Mouse (Mus musculus) thymus, postnatal 25 days (tissue): ENCODE measurements around the gene Malrd1.
A peak's percentile ranks its signal among the peaks of the same experiment; 100 is the strongest.
"Not testable (repeated sequence)": the region's sequence is repeated elsewhere in the genome, so short reads cannot be mapped to it uniquely, and the experiment has no call there.

Source experiments
- DNase-seq: peaks from one replicate; pipeline ENCODE4 v3.0.0; 2022

Gene Malrd1

DNA sequence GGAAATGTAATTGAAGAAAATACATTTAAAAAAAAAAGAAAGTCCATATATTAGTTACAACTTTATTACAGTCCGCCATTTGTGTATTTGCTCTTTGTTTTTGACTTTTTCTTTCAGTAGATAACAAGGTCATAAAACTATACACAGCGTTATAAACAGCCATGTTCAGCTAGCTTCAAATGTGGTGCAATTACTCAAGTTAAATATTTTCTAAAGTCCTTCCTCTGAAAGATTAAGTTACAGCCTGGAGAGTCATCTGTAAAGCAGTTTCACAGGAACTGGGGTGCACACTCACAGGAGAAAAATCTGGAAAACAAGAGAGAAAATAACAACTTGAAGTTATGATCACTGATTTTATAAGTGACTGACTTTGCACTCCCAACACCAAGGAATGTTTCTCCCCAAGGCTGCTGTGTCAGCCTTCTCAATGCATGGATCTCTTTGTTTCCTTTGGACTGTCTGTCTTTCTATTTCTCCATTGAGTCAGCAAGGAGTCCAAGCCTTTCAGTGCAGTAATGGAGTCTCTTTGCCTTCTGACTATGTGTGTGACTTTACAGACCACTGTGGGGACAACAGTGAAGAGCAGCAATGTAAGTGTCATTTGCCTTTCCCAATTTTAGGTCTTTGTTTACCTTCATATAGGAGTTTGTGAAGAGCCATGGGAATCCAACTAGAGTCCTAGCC is at the start of gene Malrd1:
Gene Malrd1, plus strand, starts transcription at position 239 of the 684 bp plus-strand sequence.
- DNase-seq = no peak

DNA sequence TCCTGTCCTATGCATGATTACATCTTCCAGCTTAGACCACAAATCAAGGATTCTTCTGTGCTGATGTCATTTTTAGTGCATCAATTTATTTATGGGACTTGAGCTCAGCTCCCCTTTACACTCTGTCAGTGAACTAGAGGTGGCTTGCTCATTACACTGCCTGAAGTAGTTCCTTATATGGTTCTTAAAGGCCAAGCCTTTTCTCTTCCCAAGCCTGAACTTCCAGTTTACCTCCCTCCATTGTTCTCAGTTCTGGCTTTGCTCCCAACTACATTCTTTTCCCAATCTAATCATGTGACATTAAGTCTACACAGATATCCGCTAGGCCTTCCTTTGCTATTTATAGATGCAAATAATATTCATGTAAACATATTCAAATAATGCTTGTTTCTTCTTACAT is 12.4 kb downstream of the Malrd1 start:
- DNase-seq = no peak

DNA sequence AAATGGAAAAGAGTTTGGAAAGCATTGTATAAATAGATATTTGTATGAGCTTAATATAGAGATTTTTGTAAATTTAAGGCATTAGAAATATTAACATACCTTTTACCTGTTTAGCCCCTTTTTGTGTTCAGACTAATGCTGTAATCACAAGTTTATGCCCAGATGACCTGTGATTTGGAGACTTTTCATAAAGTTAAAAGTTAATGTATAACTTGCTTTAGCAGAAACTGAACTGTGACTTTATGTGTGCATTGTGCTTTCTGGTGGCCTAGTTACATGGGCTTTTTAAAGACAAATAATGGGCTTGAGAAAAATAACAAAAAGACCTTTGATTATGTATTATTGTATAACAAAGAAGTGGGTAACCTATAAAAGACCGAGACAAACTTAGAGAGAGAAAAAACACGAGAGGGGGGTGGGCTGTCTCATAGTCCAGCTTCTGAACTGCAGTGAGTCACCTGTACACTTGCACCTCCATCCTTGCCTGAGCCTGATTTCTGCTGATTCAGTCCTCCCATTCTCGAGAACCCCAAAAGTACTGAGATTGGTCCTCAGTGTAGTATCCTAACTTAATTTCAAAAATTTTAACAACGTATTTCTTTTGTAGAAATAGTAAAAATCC is 87.2 kb downstream of the Malrd1 start:
- DNase-seq = no peak

DNA sequence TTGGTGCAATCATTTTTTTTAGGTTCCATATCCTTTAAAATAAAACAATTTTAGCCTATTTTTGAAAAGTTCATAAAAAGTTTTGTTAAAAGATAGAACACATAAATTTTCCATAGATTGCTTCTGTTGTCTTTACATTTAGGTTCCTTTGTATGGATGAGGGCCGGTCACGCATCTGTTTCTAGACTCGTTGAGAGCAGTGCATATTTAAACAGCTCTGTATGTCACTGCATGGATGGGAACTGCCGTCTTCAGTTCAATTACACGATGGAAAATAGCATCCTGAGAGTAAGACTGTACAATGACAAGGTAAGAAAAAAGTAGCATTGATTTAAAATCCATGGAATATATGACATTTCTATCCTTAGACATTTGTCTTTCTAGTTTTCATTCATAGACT is 87.7 kb downstream of the Malrd1 start:
- no peak for DNase-seq

DNA sequence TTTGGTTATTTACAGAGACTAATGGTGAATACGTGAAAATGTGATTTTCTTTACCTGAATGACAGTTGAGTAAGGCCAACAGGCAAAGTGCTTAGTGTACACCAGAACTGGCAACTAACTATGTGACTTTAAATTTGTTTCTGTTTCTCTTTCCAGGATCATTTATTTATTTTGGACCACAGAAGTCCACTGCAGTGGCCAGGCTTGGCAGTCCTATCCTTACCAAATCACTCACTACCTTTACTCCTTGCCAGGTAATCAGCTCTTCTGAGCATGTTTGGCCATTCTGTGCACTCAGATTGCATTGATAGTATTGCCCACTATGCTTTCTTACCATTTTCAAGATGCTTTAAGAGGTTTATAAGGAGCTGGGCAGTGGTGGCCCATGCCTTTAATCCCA is 109.5 kb downstream of the Malrd1 start:
- no peak for DNase-seq

DNA sequence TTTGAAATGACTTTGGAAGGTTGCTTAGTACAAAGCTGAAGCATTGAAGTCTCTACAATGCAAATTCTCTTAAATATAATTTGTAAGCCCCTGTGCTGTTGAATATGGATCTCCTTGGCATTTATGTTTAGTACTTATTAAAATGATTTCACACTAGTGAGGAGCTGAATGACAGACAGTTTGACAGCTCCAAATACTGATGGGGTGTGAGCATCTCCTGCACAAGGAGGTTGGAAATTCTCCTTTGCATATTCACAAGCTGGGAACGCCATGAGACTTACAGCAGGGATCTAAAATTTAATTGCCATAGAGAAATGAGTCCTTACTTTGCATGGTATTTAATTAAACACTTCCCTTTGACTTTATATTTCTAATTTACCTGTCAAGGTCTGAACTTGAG is 117.6 kb downstream of the Malrd1 start:
- no peak for DNase-seq

DNA sequence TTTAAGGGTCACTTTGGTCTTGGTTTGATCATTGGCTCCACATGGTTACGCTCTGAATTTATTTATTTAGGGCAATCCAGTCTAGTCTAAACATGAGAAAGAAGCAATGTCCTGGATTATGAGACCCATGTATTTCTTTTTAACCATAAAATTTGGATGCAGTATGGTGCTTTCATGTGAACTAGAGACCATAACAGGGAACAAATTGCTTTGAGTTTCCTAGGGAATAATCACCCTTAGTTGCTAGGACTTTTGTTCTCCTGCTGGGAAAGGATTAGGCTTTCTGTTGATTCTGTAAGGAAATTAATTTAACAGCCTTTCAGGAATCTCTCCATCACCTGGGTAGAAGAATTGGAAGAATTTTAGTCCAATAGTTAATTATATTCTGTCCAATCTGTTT is 130.1 kb downstream of the Malrd1 start:
- DNase-seq = no peak

DNA sequence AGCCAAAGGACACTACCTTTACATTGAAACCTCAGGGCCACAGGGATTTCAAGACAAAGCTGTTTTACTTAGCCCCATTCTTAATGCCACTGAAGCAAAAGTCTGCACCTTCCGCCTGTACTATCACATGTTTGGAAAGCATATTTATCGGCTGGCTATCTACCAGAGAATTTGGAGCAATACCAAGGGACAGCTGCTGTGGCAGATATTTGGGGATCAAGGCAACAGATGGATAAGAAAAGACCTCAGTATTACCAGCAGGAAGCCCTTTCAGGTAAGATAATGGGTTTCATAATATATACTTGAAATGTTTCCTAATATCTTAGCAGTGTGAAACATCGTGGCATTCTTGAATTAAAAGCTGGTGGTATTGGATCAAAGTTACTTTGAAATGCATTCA is 176.7 kb downstream of the Malrd1 start:
- DNase-seq = no peak

DNA sequence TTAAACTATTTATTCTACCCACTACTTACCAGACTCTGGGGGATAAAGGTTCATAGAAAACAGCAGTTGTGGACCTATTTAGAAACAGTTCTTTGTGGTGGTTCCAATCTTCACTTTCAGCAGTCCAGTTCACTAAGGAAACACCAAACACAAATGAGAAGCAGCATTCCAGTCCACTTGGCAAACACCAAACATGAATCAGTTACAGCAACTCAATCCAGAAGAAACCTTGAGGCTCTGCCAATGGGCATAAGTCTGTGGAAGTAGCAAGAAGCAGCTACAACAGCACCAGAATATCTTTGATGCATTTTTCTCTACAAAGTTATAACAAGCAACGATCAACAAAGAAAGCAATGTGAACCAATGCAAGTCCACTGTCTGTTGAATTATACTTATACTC is 214.7 kb downstream of the Malrd1 start:
- no peak for DNase-seq

DNA sequence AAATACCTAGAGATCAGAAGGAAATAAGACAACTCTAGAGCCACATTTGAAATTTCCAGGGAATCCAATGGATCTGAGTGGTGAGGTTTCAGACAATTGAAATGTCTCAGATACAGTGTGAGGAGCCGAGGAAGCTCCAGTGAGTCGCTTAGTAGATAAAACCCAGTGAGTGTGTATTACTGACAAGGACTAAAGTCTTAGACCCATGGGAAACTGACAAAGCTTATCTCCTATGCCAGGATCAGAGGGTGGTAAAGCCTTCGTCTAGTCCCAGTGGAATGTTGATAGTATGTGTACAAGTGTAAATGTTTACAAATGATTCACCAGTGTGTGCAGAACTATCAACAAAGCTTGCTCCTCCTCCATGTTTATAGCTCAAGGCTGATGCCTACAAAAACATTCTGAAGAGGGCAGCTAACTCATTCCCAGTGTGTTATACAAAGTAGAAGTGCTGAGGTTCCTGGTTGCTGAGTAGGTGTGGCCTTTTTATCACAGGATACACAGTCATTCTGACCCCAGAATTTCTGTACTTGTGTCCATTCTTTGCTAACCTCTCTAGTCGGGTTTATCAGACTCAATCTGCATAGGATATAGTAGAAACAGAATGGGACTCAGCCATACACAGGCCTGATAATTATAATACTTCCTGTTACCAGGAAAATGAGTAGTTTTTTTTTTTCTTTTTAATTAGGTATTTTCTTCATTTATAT is 218.9 kb downstream of the Malrd1 start:
- DNase-seq = no peak

DNA sequence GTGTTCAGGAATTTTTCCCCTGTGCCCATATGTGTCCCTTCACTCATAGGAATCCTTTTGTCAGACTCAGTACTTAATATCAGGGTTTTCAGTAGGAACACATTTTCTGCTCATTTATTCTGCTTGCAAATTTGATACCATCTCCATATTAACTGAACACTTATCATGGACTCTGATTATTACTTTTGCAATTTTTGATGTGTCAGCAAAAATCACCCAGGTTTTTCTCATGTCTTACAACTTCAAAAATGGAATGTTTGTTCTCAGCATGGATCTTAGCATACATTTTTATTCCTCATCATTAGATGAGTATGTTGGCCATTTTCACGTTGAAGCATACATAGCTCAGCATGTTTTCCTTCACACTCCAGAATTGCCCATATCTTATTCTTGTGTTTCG is 258.5 kb downstream of the Malrd1 start:
- no peak for DNase-seq

DNA sequence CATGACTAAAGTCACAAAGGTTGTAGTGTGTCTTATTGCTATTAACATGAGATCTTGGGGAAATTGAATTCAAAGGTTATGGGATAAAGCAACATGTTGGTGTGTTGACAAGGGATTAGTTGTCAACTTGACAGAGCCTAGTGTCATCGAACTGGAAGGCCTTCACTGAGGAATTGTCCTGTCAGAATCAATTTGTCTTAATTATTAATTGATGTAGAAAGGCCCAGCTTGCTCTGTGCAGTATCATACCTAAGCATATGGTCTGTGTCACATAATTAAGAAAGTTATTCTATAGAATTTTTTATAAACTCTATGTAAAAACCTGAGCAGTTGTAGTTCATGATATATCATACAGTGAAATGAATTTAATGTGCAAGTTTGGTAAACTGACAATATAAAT is 289.4 kb downstream of the Malrd1 start:
- DNase-seq = no peak

DNA sequence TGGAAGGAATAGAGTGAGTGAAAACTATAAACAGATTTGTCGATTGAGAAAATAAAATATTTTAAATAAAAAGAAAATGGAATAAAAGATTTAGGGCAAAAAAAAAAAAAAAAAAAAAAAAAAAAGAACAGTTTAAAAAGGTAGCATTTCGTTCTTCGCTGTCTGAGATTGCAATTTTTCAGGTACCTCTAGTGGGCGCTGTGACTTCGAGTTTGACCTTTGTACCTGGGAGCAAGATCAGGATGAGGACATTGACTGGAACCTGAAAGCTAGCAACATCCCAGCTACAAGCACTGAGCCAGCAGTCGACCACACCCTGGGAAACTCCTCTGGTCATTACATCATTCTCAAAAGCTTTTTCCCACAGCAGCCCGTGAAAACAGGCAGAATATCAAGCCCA is 343.1 kb downstream of the Malrd1 start:
- peak; percentile 5 for DNase-seq

DNA sequence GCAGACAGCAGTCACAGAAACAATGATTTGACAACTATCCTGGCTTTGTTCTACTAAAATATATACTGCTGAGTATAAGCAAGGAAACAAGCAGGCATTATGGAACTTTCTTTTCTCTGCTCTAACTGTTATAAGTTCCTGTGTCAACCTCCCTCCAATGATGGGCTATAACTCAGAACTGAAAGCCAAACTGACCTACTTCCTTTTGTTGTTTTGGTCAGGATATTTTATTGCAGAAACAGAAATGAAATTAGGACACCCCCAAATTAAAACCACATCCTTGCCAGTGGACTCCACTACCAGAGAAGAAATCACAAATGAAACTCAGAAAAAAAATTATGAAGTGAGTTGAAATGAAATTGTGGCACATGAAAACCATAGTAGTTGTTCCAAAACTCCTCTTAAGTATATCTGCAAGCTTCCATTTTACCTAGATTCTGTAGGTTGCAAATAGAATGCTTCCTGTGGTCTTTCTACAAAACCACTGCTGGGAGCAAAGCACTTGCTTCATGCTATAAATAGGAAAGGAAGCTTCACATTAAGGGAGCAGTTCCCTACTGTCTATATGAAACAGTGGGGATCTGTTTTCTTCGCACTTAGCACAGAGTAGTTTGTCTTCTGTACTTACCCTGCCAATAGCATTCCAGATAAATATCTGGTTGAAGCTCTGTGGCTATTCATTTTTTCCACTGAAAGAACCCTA is 367.3 kb downstream of the Malrd1 start:
- no peak for DNase-seq

DNA sequence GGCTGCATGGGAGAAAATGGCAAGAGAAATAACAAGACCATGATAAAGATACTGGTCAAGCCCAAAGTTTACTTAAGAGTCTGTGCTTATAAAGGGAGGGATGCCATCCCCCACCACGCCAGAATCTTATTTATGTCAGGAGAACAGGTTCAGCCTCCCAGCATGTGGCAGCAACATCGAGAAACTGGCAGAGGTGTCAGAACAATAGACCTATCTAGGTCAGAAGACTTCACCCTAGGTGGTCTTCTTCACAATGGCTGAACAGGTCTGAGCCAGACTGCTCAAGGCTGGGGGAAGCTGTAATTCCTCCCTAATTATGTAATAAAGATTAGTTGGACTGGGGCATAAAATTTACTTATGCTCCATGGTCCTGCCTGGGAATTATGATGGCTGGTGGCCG is 399.2 kb downstream of the Malrd1 start:
- no peak for DNase-seq

DNA sequence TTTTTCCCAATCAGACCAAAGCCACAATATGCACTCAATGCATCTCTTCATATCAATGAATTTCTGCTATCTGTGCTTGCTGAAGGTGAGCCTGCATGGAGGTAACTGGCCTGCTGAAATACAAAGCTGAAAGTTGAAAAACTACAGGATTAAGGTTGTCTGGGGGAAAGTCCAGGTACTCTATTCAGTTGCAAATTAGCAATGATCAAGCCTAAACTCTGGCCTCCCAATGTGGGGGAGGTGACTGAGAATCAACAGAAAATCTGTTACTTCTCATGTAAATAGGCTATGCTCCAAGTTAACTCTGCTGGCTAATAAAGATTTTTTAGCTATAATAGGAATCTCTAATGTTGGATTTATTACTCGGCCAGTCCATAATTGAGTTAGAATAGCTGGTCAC is 399.8 kb downstream of the Malrd1 start:
- DNase-seq = no peak

DNA sequence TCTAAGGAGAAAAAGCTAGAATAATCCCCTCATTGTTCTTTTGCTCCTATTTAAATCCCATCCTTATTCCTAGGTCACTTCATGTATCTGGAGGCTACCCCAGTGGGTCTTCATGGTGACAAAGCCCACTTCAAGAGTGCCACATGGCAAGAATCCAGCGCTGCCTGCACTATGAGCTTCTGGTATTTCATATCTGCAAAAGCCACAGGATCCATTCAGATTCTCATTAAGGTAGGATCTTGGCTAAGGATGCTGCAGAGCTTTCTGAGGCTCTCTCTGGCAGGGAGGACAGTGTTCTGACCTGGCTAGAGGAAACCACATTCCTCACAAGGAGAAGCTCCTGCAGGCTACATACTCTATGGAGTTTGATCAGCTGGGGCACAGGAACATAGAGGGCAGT is 405.2 kb downstream of the Malrd1 start:
- DNase-seq = no peak

DNA sequence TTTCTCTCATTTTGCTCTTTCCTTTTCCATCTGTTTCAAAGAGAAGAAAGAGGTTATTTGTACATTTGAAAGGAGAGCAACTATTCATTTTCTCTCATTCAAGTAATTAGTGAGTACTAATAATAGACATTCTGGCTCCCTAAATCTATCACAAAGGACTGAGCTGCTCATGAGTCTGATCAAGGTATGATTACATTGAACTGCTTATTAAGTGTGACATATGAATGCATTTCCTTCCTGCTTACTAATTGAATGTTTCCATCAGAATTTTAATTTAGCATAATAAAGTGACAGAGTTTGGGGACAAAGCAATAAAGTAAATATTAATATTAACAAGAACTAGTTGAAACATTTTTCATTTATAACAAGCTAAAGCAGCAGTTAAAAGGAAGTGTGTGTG is 405.6 kb downstream of the Malrd1 start:
- no peak for DNase-seq

DNA sequence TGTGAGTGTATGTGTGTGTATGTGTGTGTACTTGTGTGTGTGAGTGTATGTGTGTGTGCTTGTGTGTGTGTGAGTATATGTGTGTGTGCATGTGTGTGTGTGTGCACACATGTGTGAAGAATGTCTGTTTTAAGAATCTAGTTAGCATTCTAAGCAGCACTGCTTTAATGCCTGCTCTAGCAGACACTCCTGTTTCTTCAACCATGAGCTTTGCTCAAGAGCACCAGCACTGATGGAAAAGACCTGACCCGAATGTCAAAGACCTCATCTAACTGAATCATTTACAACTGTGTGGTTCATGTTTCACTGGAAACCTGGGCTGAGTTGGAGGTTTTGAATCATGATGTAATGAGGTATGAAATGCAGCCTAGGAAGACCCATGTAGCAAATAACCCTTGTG is 406.1 kb downstream of the Malrd1 start:
- no peak for DNase-seq

DNA sequence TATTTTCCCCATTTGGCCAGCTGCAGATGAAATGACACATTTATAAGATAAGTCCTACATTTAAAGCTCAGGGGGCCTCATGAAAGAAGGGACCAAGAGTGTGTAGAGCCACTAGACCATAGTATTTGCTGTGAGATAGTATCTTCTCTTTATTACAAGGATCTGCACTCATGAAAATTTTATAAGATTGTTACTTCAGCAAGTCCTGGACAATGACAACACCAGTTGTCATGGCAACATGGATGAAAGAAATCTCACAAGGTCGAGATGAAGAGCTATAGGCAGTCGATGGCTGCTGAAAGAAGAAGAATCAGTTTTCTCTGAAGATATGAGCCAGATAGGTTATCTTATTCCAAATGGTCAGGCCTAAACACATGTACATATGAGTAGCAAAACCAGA is 476.6 kb downstream of the Malrd1 start:
- no peak for DNase-seq

DNA sequence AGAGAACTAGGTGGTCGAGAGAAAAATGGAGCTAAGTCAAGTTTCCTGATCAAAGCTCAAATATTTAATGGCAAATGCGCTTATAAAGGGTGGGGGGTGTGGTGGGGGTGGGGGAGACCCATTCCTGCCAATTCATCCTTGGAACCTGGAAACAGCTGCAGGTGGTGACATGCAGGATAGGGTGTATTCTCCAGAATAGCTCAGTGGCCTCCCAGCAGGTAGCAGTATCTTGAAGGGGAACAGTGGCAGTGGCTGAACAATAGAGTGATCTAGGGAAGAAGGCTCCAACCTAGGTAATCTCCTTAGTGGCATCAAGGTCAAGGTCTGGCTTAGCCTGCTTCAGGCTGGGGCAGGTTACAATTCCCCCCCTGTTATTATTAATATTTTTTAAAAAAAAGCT is 490.8 kb downstream of the Malrd1 start:
- not testable (repeated sequence) for DNase-seq

DNA sequence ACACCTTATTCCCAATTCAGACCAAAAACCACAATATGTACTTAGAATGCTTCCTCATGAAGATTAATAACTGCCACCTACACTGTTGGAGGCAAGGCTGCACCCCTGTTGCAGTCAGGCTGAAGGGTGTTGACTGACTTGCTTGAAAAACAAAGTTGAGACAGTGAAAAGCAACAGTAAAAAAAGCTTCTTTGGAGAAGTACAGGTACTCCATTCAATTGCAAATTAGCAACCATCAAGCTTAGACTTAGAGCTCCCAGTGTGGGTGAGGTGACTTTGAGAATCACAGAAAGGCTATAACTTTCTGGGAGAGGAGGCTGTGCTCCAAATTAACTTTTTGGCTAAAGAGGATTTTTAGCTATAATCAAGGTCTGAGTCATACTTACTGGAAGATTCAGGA is 491.4 kb downstream of the Malrd1 start:
- not testable (repeated sequence) for DNase-seq

DNA sequence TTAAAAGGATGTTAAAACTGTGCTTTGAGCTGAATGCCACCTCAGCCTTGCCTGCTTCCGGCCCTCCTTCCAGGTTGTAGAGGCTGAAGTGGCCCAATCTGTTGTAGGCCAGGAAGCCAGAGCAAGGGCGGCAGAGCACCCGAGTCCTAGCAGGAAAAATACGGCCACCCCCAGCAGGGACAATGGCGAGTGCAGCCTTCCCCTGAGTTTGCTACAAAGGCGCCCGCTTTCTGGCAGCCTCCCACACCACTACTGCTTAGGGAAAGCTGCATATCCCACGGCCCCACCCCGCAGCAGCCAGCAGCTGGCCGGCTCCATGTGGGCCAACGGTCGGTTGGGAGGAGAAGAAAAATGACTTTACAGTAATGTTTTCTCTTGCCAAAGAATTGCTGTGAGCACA is 503.5 kb downstream of the Malrd1 start:
- DNase-seq = no peak

DNA sequence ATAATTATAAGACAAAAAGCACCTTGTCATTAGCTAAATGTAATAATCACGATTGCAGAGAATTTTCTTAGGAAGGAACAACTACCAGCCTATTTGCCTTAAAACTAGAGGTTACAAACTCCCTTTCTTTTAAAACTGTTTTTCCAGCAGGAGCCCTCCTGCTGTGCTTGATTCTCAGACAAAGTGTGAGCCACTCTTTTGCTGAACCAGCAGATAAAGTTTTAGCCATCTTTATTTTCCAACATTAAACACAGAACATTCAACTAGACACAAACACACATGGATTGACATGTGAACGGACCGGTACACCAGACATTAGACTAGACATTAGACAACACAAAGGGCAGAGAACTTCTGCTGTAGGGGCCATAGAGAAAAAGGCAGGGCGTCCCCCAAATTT is 505.3 kb downstream of the Malrd1 start:
- no peak for DNase-seq
